Mouse (Mus musculus) bone marrow macrophage, adult 2 months (primary cell): Measurements from ENCODE around the gene Gm10491.

Source experiments
- CTCF ChIP-seq: IDR thresholded peaks from 2 replicates; pipeline ENCODE4 v1.5.1; 2012; ENCODE audit warnings: low read depth, mild to moderate bottlenecking, low read length, moderate library complexity
- POLR2A ChIP-seq: IDR thresholded peaks from 2 replicates; pipeline ENCODE4 v1.6.1; 2012; ENCODE audit warnings: mild to moderate bottlenecking, low read depth, low read length, borderline replicate concordance

DNA sequence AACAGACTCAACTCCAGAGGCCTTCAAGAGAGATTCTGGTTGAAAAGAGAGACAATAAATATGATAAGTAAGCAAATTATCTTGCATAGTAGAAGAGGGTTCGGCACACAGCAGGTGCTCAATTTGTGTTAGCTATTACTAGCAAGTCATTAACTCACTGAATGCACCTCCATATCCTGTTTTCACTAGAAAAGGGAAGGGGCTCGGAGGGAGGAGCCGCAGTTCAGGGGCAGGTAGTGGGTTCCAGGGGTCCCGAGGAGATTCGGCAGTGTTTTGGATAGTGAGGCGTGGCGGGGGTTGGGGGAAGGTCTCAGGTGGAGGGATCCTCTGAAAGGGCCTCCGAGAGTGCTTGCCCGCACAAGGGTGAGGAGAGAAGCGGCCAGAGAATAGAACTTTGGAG is 19.5 kb upstream of the Gm10491 start:
- TF ChIP-seq CTCF: no peak
- TF ChIP-seq POLR2A: no peak
